Mouse (Mus musculus): ENCODE measurements around the gene Camk2g.

Gene Camk2g

GRCm38 (mm10) chr14:20793758-20794531 is at the start of gene Camk2g:
Gene Camk2g (minus strand): TSS chr14:20794088.
- DNase-seq (ENCODE audit: low read depth): peak; percentile 69

- no peak for DNase-seq (ENCODE audit: low read depth)
Observed at GRCm38 (mm10) chr14:20842629-20843028, 48.7 kb upstream of the Camk2g start.

- DNase-seq (ENCODE audit: low read depth): no peak
Observed at GRCm38 (mm10) chr14:20841526-20841925, 47.6 kb upstream of the Camk2g start.

GRCm38 (mm10) chr14:20837681-20838080 is 43.8 kb upstream of the Camk2g start:
- DNase-seq (ENCODE audit: low read depth): no peak

GRCm38 (mm10) chr14:20836905-20837376 is 43.1 kb upstream of the Camk2g start:
- no peak for DNase-seq (ENCODE audit: low read depth)

- DNase-seq (ENCODE audit: low read depth): peak; percentile 35
Observed at GRCm38 (mm10) chr14:20836171-20836904, 42.5 kb upstream of the Camk2g start, which contains the start of gene Plau. Gene Plau (plus strand): TSS chr14:20836660.

GRCm38 (mm10) chr14:20834136-20834535 is 40.2 kb upstream of the Camk2g start:
- no peak for DNase-seq (ENCODE audit: low read depth)

- DNase-seq (ENCODE audit: low read depth): no peak
Observed at GRCm38 (mm10) chr14:20833525-20833924, 39.6 kb upstream of the Camk2g start.

GRCm38 (mm10) chr14:20831915-20832314 is 38.0 kb upstream of the Camk2g start:
- DNase-seq (ENCODE audit: low read depth): no peak

- DNase-seq (ENCODE audit: low read depth): no peak
Observed at GRCm38 (mm10) chr14:20831141-20831910, 37.4 kb upstream of the Camk2g start.

GRCm38 (mm10) chr14:20829523-20830366 is 35.9 kb upstream of the Camk2g start:
- no peak for DNase-seq (ENCODE audit: low read depth)

- DNase-seq (ENCODE audit: low read depth): no peak
Observed at GRCm38 (mm10) chr14:20828524-20828923, 34.6 kb upstream of the Camk2g start.

GRCm38 (mm10) chr14:20827491-20827890 is 33.6 kb upstream of the Camk2g start:
- DNase-seq (ENCODE audit: low read depth): no peak

- DNase-seq (ENCODE audit: low read depth): no peak
Observed at GRCm38 (mm10) chr14:20827061-20827460, 33.2 kb upstream of the Camk2g start.

GRCm38 (mm10) chr14:20825516-20825915 is 31.6 kb upstream of the Camk2g start:
- DNase-seq (ENCODE audit: low read depth): no peak

- DNase-seq (ENCODE audit: low read depth): no peak
Observed at GRCm38 (mm10) chr14:20824517-20824916, 30.6 kb upstream of the Camk2g start.

GRCm38 (mm10) chr14:20815448-20815847 is 21.6 kb upstream of the Camk2g start:
- no peak for DNase-seq (ENCODE audit: low read depth)

GRCm38 (mm10) chr14:20811779-20812406 is 18.0 kb upstream of the Camk2g start:
- no peak for DNase-seq (ENCODE audit: low read depth)

- DNase-seq (ENCODE audit: low read depth): no peak
Observed at GRCm38 (mm10) chr14:20811236-20811635, 17.3 kb upstream of the Camk2g start.

GRCm38 (mm10) chr14:20809820-20810219 is 15.9 kb upstream of the Camk2g start:
- no peak for DNase-seq (ENCODE audit: low read depth)

GRCm38 (mm10) chr14:20809349-20809748 is 15.5 kb upstream of the Camk2g start:
- DNase-seq (ENCODE audit: low read depth): no peak
